Mouse (Mus musculus): ENCODE results near the gene Armc2. TPM values are rescaled to one million over a fixed set of nuclear protein-coding genes. Genes with fewer than 3 reads are reported as not detected.

The Armc2 gene
- polyA plus RNA-seq, 1 experiment = 2.9 TPM

DNA sequence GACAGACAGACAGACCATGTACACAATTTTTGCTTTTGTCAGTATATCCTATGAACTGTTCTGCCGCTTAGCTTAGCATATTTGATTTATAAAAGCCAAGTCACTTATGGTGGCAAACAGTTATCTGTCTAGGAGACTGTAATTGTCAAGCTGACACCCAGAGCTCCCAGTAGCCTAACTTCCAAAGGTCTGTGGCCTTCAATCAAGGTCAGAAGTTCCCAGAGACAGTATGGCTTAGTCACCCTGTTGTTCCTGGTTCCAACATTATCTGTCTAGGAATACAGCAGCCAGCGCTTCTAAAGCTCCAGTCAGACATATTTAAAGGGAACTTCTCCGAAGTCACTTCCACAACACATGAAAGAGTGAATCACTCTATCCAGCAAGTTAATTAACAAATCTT, 17.0 kb downstream of the Armc2 start:
- TF ChIP-seq CTCF (IDR thresholded peaks at IDR 0.05; ENCODE audit: borderline replicate concordance, insufficient read depth, low read length) (no peak), POLR2A (IDR thresholded peaks at IDR 0.05; ENCODE audit: low read depth, low read length) (no peak)
- Histone ChIP-seq H3K4me1 (ENCODE audit: control insufficient read depth, insufficient read depth, low read length) (no peaks in the 10 kb centered on the region), H3K4me3 (ENCODE audit: insufficient read depth, low read length) (no peak overlapping the region), H3K27ac (ENCODE audit: insufficient read depth, low read length) (no peak overlapping the region)

DNA sequence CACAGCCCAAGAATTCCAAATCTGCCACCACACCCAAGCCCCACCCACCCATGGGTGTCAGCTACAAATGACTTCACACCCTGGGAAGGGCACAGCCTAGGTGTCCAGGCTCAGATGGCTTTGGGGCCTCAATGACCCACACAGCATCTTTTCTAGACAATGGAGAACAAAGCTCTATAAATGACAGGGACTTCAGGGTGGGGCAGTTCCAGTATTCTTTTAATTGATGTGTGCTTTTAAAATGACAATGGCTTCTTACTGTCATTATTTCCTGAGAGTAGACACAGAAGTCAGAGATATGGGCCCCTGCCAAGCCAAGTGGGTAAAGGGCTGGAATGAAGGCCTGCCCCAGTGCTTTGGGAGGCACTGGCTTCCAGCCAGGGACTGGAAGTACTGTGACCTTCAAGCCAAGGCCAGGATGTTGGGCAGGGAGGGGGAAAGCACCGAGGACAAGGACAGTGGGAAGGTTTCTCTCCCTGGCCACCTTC, 20.5 kb downstream of the Armc2 start:
- no peak overlapping the region for H3K27ac ChIP-seq (ENCODE audit: insufficient read depth, low read length)
- no peak for TF ChIP-seq POLR2A (IDR thresholded peaks at IDR 0.05; ENCODE audit: low read depth, low read length)
- no peak overlapping the region for H3K4me3 ChIP-seq (ENCODE audit: insufficient read depth, low read length)
- no peaks in the 10 kb centered on the region for H3K4me1 ChIP-seq (ENCODE audit: control insufficient read depth, insufficient read depth, low read length)

DNA sequence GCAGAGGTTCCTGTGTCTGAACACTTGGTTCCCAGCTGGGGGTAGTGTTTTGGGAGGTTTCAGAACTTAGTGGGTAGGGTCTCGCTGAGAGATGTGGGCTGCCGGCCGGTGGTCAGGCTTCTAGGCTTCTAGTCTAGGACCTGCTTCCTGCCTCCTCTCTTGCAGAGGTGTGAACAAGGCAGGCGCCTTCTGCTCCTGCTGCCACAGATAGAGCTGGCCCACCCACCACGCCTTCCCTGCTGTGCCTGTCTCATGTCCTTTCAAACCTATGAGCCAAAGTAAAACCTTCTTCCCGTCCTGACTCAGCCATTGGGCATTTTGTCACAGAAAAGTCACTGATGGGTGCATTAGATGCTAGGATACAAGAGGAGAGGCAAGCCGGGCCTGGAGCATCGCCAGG, 22.1 kb downstream of the Armc2 start:
- peaks cover 5% of the 10 kb centered on the region; the same call in 1 of the 2 replicates for H3K4me1 ChIP-seq (ENCODE audit: control insufficient read depth, insufficient read depth, low read length)
- H3K4me3 ChIP-seq (ENCODE audit: insufficient read depth, low read length) = no peak overlapping the region
- TF ChIP-seq CTCF (IDR thresholded peaks at IDR 0.05; ENCODE audit: borderline replicate concordance, insufficient read depth, low read length) (no peak), POLR2A (IDR thresholded peaks at IDR 0.05; ENCODE audit: low read depth, low read length) (no peak)
- no peak overlapping the region for H3K27ac ChIP-seq (ENCODE audit: insufficient read depth, low read length)

DNA sequence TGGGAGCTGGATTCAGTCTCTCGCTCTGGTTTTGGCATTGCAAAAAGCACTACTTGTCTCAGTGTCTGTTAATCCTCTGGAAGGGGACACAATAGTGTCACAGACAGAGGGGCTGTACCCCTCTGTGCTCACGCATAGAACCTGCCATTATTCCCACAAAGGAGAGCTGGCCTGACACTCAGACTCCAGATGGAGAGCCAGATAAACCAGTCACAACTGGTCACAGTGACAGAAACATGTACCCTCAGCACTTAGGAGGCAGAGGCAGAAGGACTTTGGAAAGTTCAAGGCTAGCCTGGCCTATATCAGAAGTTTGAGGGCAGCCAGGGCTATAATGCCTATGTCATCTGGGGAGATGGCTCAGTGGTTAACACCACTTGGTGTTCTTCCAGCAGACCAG, 23.2 kb downstream of the Armc2 start:
- no peak for TF ChIP-seq POLR2A (IDR thresholded peaks at IDR 0.05; ENCODE audit: low read depth, low read length)
- TF ChIP-seq CTCF (IDR thresholded peaks at IDR 0.05; ENCODE audit: borderline replicate concordance, insufficient read depth, low read length) = no peak
- Histone ChIP-seq H3K4me1 (ENCODE audit: control insufficient read depth, insufficient read depth, low read length) (peaks cover 5% of the 10 kb centered on the region; the same call in 1 of the 2 replicates), H3K4me3 (ENCODE audit: insufficient read depth, low read length) (no peak overlapping the region), H3K27ac (ENCODE audit: insufficient read depth, low read length) (no peak overlapping the region)

DNA sequence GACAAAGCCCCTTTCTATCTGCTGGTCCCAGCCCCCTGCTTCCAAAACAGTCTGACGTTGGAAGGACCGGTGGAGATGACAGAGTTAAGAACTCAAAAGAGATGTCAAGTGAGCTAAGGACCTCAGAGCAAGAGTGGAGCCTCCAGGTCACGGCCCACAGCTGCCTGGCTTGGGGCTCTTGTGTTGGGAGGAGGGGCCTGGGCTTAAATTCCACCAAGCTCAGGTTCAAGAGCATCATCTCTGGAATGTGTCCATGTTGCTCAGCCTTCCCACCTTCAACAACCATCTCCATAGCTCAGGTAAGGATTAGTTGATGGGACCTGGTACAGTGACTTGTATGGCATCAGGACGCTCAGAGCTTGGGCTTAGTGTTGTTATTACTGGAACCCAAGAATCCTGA, 23.7 kb downstream of the Armc2 start:
- H3K4me1 ChIP-seq (ENCODE audit: control insufficient read depth, insufficient read depth, low read length) = peaks cover 5% of the 10 kb centered on the region; the same call in 1 of the 2 replicates
- no peak overlapping the region for H3K27ac ChIP-seq (ENCODE audit: insufficient read depth, low read length)
- H3K4me3 ChIP-seq (ENCODE audit: insufficient read depth, low read length) = no peak overlapping the region
- TF ChIP-seq POLR2A (IDR thresholded peaks at IDR 0.05; ENCODE audit: low read depth, low read length) = no peak
- no peak for TF ChIP-seq CTCF (IDR thresholded peaks at IDR 0.05; ENCODE audit: borderline replicate concordance, insufficient read depth, low read length)

DNA sequence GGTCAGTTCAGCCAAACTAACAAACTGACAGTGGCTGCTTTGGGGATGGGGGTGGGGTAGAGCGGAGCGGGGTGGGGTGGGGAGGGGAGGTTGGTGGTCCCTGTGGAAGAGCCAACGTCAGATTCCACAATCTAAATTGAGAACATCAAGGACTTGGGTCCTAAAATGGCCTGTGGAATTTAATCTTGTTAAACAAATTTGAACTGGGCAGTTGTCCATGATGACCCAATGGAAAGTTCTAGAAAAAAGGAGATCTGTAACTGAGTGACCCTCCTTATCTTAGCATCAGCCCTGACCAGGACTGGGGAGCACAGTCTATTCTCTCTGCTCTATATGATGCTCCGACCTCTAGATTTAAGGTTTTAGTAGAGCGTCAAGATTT, 26.2 kb downstream of the Armc2 start:
- no peak overlapping the region for H3K27ac ChIP-seq (ENCODE audit: insufficient read depth, low read length)
- TF ChIP-seq CTCF (IDR thresholded peaks at IDR 0.05; ENCODE audit: borderline replicate concordance, insufficient read depth, low read length) (no peak), POLR2A (IDR thresholded peaks at IDR 0.05; ENCODE audit: low read depth, low read length) (no peak)
- H3K4me3 ChIP-seq (ENCODE audit: insufficient read depth, low read length) = no peak overlapping the region
- peaks cover 5% of the 10 kb centered on the region; the same call in 1 of the 2 replicates for H3K4me1 ChIP-seq (ENCODE audit: control insufficient read depth, insufficient read depth, low read length)

DNA sequence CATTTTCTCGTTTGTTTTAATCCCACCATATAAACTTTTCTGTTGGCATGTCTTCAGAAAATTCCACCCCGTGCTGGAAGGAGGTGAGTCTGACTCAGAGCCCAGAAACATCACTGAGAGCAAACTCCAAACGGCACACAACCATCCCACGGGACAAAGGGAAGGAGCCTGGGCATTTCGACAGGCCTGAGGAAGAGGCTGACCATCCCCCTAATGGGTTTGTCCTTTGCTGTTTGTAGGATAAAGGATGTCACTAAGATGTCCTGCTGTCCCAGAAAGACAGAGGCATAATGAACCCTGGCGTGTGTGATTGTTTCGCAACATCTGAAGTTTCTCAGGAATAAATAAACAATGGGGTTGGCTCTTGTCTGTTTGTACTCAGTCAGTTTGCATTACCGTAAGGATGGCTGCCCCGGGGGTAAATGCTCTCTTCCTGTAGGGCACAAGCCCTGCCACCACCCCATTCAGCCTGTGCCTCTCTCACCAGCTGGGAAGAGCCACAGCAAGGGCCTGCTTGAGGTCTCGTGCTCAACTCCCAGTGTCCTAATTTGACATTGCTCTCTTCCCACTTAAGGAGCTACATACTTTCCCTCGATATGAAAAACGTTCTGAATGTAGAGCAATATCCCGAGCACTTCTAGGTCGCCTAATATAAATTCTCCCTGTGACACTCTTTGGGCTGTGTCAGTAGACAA, 26.7 kb downstream of the Armc2 start:
- peaks cover 5% of the 10 kb centered on the region; the same call in 1 of the 2 replicates for H3K4me1 ChIP-seq (ENCODE audit: control insufficient read depth, insufficient read depth, low read length)
- no peak for TF ChIP-seq POLR2A (IDR thresholded peaks at IDR 0.05; ENCODE audit: low read depth, low read length)
- no peak for TF ChIP-seq CTCF (IDR thresholded peaks at IDR 0.05; ENCODE audit: borderline replicate concordance, insufficient read depth, low read length)
- H3K27ac ChIP-seq (ENCODE audit: insufficient read depth, low read length) = no peak overlapping the region
- no peak overlapping the region for H3K4me3 ChIP-seq (ENCODE audit: insufficient read depth, low read length)

DNA sequence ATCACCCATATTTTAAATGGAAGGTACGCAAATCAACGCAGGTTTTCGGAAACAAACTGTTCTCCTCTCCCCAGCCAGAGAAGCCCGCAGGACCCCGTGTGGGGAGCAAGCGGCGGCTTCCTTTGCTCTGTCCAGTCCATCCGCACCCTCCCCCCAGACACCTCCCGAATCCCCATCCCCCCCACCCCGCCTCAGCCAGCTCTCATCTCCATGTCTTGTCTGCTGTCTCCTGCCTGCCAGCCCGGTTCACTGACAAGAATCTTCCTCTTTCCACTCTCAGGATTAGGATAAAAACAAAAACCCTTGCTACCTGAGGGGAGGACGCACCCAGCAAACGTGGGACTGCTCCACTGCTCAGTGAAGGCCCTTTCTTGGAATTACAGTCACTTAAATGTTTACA, 27.3 kb downstream of the Armc2 start:
- H3K4me3 ChIP-seq (ENCODE audit: insufficient read depth, low read length) = no peak overlapping the region

DNA sequence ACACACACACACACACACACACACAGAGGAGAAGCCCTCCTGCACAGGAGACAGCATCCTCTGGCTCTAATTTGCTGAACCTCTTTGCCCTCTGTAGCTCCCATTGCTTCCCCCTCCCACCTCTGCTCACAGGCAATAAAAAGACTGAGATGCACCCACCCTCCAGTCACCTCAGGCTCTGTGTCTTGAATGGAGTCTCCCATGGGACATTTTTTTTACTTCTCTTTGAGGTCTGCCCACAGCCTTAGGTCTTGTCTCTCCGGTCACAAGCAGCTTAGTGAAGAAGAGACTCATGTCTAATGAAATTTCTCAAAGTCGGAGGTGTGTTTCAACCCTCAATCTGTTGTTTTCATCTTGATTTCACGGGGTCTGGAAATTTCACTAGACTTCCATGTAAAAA, 29.3 kb downstream of the Armc2 start:
- Histone ChIP-seq H3K4me3 (ENCODE audit: insufficient read depth, low read length) (no peak overlapping the region), H3K27ac (ENCODE audit: insufficient read depth, low read length) (no peak overlapping the region), H3K4me1 (ENCODE audit: control insufficient read depth, insufficient read depth, low read length) (peaks cover 5% of the 10 kb centered on the region; the same call in 1 of the 2 replicates)
- no peak for TF ChIP-seq POLR2A (IDR thresholded peaks at IDR 0.05; ENCODE audit: low read depth, low read length)
- TF ChIP-seq CTCF (IDR thresholded peaks at IDR 0.05; ENCODE audit: borderline replicate concordance, insufficient read depth, low read length) = no peak

More for the DNA sequence above, 27.3 kb downstream of the Armc2 start:
- Histone ChIP-seq H3K4me1 (ENCODE audit: control insufficient read depth, insufficient read depth, low read length) (peaks cover 5% of the 10 kb centered on the region; the same call in 1 of the 2 replicates), H3K27ac (ENCODE audit: insufficient read depth, low read length) (no peak overlapping the region)
- no peak for TF ChIP-seq POLR2A (IDR thresholded peaks at IDR 0.05; ENCODE audit: low read depth, low read length)
- TF ChIP-seq CTCF (IDR thresholded peaks at IDR 0.05; ENCODE audit: borderline replicate concordance, insufficient read depth, low read length) = no peak

DNA sequence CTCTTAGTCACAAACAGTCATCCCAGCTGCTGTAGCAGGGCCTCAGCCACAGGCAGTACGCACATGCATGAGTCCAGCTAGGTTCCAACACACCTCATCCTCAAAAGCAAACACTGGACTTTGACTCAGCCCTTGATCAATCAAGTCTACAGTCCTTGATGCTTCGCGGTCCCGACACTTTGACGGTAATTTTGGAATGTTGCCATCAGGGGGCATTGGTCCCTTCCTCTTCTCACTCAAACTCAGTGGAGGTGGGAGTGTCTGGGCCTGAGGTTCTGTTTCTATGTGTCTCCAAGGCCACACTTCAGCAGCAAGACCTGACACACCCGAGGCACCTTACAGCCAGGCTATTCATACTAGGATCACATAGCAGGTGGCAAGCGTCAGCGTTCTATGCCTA, 32.1 kb downstream of the Armc2 start:
- H3K4me1 ChIP-seq (ENCODE audit: control insufficient read depth, insufficient read depth, low read length) = no peaks in the 10 kb centered on the region
- no peak for TF ChIP-seq POLR2A (IDR thresholded peaks at IDR 0.05; ENCODE audit: low read depth, low read length)
- TF ChIP-seq CTCF (IDR thresholded peaks at IDR 0.05; ENCODE audit: borderline replicate concordance, insufficient read depth, low read length) = no peak
- H3K4me3 ChIP-seq (ENCODE audit: insufficient read depth, low read length) = no peak overlapping the region
- H3K27ac ChIP-seq (ENCODE audit: insufficient read depth, low read length) = no peak overlapping the region
